Mouse (Mus musculus) heart, postnatal 14 days (tissue): ENCODE data around the gene Simc1. TPM values are rescaled to one million over a fixed set of nuclear protein-coding genes. Genes with fewer than 3 reads are reported as not detected.

Source experiments
- DNase-seq, 2 experiments: peaks; one replicate each; pipeline ENCODE4 v3.0.0; 2021 to 2022
- intact Hi-C: fragments of 180-260 bp; cut with DNase I; formaldehyde crosslinking; loops from one replicate; pipeline ENCODE4 v1.15.1; 2025
- total RNA-seq, 2 experiments: library from RNA; stranded (reverse); gene quantifications; 2 replicates each; pipeline ENCODE4 v1.2.3; 2021

The Simc1 gene
- total RNA-seq, 2 experiments from 2014 or later: 1.8 to 2.8 TPM

GRCm38 (mm10) chr13:54521181-54521580 lies 17.6 kb downstream of the Simc1 start:
- DNase-seq: no peak
- intact Hi-C loops: no loop called here

DNA sequence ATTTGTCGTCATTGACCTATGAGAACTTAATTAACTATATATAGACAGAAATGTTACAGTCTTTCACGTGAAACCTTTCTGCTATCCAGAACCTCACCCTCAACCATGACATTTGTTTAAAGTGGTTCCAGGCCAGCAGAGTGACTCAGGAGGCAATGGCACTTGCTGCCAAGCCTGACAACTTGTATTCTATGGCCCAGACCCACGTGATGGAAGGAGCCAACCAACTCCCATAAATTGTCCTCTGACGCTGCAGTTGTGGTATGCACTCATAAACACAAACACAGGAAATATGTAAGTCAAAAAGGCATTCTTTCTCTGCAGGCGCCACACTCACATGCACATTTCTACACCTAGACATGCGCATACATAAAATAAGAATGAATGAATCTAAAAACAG lies 23.6 kb downstream of the Simc1 start:
- intact Hi-C loops: no loop called here
- no peak for DNase-seq

GRCm38 (mm10) chr13:54532134-54532533 lies 28.6 kb downstream of the Simc1 start:
- DNase-seq: no peak
- intact Hi-C loops: no loop called here

DNA sequence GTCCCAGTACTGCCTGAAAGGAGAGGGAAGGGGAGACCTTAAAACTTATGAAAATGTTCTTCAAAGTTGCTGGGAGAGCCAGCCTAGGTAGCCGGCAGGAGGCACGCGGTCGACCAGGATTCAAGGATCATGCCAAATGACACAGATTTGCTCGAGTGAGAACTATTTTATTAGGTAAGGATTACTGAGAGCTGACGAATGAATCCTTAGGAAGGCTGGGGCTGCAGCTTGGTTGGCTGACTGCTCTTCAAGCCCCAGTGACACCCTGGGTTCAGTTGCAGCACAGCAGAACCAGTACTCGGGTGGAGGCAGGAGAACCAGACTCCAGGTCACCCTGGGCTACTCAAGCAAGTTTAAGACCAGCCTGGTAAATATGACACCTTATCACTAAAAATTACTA lies 44.5 kb downstream of the Simc1 start:
- intact Hi-C loops: no loop called here
- no peak for DNase-seq

DNA sequence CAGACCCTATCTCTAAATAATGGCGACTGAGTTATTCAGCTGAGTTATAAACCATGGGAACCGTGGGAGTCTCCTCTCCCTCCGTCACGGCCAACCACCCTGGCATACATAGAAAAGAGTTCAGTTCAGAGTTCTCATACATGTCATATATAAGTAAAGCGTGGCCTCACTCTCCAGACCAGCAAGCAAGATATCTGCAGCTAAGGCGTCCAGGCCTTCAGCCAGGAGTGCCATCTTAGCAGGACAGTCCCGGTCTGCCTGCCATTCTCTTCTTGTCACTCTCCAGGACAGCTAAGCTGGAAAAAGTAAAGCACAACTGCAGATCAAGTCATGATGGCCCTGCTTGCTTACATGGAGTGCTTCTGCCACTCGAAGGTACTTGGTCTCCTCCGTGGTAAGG lies 52.6 kb downstream of the Simc1 start:
- intact Hi-C loops: no loop called here
- no peak for DNase-seq

DNA sequence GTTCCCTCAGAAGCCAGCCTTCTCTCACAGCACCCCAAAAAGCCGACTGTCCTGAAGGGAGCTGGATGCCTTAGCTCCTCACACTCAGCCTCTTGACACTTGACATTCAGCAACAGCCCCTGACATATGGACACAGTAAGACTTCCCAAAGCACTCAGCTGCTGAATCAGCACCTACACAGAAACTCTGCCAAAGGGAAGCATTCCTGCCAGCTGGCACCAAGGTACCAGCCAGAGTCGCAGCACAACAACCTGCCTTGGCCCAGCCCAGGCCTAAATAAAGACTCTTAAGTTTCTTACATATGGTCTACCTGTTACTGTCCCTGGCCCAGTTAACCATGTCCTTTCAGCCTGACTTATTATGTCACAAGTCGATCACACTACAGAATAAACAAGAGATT lies 53.2 kb downstream of the Simc1 start:
- intact Hi-C loops: no loop called here
- peak; percentile 51 to 69 for DNase-seq

GRCm38 (mm10) chr13:54557652-54558051 lies 54.1 kb downstream of the Simc1 start:
- no peak for DNase-seq
- intact Hi-C loops: no loop called here

GRCm38 (mm10) chr13:54559656-54560055 lies 56.1 kb downstream of the Simc1 start:
- DNase-seq: no peak
- intact Hi-C loops: no loop called here

DNA sequence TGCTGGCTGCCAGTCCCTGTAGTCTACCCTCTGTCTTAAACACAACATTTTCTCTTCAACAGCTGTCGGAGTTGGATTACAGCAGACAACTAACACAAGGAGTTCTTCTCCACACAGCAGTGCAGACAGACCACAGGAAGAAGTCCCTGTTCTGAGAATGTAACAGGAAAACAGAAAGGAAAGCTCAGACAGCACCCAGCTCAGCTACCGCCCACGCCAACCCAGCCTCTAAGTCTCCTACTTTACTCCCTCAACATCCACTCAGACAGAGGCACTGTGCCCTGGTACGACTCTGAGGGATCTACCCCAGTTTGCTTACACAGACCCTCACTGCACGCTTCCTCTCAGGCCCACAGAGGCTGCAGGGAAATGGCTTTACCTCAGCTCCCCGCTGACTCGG lies 57.0 kb downstream of the Simc1 start:
- no peak for DNase-seq
- intact Hi-C loops: no loop called here

DNA sequence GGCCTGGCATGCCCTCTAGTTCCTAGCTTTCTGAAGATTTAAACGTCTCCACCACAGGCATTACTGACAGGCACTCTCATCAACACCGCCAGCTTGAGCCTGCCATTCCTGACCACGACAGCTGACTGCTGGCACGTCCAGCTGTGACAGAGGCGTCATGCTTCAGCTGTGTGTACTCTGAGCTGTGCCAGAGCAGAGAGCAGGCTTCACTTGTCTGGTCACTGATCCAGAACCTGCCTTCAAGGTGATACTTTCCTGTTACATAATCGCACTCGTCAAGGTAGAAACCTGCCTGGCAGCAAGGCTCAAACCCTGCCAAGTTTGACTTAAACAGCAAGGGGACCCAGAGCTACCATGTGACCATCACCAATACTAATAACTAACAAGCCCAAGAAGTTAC lies 59.0 kb downstream of the Simc1 start:
- no peak for DNase-seq
- intact Hi-C loops: no loop called here

- intact Hi-C loops: loop anchor here (2.0 kb wide), 1 partner anchor 46 kb away; the partner anchor contains the start of gene Cltb
Observed at GRCm38 (mm10) chr13:54564232-54565200, 60.9 kb downstream of the Simc1 start.

GRCm38 (mm10) chr13:54565201-54565581 lies 61.6 kb downstream of the Simc1 start, which contains the start of gene 4833439L19Rik:
Gene 4833439L19Rik (minus strand): TSS chr13:54565435.
- intact Hi-C loops: loop anchor here (2.0 kb wide), 1 partner anchor 46 kb away; the partner anchor contains the start of gene Cltb
- peak; percentile 93 to 97 for DNase-seq

More at GRCm38 (mm10) chr13:54564232-54565200, 60.9 kb downstream of the Simc1 start:
- DNase-seq: peak in 1 of 2 experiments; percentile 16

DNA sequence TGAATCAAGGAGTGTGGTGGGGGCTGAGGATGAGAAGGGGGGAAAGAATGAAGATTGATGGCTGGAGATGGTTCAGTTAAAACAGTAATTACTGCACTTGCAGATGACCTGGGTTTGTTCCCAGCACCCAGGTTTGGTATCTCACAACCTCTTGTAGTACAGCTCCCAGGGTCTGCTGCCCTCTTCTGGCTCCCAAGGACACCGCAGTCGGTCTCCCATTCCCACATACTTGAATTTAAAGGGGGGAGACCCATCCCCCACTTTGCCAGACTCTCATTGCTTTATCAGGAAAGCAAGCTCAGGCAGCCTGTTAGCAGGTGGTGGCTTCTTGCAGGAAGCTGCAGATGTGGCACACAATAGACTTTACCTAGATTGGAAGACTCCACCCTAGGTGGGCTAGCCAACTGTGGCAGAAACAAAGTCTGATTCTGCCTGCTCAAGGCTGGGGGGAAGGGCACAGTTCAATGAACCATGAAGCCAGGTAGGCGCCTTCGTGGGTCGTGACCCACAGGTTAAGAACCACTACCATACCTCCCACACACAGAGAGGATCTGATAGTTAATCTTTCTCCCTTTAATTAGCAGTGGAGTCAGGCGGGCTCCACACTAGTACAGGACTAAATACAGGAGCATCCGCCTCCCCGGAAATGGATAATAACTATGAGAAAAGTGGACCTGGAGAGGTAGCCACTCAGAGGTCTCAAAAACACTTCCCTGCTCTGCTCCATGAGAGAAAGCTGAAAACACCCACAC lies 62.2 kb downstream of the Simc1 start:
- intact Hi-C loops: loop anchor here (2.0 kb wide), 1 partner anchor 45 kb away; the partner anchor contains the start of gene Cltb
- peak; percentile 44 to 61 for DNase-seq

DNA sequence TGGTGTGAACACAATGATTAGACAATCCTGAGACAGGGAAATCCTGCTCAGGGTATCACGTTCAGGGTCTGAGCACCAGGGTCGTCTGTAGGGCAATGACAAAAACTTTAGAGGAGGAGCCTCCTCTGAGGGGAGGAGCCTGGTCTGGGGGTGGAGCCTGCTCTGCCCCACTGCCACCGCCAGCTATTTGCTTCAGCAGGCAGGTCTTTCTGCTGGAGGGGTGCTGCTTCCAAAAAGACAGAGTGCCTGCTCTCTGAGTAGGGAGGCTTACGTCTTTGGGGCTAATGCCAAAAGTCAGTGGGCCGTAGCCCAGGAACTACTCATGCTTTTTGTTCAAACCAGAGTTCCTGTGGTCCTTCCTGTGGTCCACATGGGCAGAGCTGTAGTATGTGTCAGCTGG lies 64.8 kb downstream of the Simc1 start:
- DNase-seq: no peak
- intact Hi-C loops: no loop called here

DNA sequence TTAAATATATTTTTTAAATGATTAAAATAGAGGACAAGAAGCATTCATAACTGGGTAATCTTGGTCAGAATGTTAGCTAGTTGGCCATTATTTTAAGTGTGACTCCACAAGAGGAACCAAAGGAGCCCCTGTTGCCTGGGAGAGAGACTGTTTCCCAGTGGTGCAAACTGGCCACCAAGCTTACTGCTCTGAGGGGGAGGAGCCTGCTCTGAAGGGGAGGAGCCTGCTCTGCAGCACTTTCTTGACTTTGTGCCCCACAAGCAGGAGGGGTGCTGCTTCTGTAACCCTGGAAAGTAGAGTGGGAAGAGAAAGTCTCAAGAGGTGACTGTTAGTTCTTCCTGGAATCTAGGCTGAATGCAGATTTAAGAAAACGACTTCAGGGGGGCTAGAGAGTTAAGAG lies 65.7 kb downstream of the Simc1 start:
- intact Hi-C loops: no loop called here
- DNase-seq: no peak

DNA sequence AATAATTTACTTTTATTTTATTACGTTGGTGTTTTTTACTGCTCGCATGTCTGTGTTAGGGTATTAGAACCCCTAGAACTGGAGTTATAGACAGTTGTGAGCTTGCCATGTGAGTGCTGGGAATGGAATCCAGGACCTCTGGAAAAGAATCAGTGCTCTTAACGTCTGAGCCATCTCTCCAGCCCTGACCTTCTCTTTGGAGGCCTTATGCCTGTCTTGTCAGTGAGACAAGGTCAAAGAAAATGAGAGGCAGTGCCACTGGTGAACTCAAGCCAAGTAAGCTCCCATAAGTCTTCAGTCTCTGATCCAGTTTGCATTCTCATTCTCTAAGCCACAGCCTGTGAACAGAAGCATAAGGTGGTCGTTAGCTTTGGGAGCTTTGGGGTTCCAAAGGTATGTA lies 67.2 kb downstream of the Simc1 start:
- DNase-seq: no peak
- intact Hi-C loops: no loop called here

DNA sequence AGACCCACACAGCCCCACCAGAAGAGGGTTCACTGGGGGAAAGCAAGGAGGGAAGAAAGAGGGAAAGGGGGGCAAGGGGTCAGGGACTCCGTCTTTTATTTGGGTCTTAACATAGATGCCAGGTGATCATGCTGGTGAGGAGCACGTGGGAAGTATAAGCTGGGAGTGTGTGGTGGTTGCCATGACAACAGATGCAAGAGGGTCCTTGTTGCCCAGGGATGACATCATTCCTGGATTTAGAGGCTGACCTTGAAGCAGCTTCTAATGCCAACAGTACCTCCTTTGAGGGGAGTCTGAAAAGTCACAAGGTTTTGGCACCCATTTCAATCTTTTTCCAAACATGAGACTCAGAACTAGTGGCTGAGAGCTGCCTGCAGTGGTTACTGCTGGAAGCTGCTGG lies 68.1 kb downstream of the Simc1 start:
- intact Hi-C loops: no loop called here

DNA sequence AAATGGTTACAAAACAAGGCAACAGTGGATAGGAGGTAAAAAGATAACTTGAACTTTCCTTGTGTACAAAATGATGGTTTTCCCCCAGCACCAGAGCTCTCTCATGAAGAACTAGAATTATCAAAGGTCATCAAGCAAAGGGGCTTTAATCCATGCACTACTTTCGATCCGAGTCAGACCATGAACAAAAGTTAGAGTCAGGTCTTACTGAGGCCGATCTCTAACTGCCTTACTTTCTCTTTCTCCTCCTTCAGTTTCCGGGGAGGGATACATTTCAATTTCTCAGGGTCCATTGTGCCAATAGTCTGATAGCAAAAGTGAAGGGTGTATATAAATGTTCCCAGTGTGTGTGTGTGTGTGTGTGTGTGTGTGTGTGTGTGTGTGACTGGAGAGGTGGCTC lies 69.0 kb downstream of the Simc1 start:
- DNase-seq: no peak
- intact Hi-C loops: no loop called here

More for the DNA sequence above, 68.1 kb downstream of the Simc1 start:
- no peak for DNase-seq

- intact Hi-C loops: no loop called here
- peak; percentile 80 for DNase-seq
Observed at GRCm38 (mm10) chr13:54574854-54575481, 71.4 kb downstream of the Simc1 start, which contains the start of gene Arl10. Gene Arl10 (plus strand): TSS chr13:54575015.

DNA sequence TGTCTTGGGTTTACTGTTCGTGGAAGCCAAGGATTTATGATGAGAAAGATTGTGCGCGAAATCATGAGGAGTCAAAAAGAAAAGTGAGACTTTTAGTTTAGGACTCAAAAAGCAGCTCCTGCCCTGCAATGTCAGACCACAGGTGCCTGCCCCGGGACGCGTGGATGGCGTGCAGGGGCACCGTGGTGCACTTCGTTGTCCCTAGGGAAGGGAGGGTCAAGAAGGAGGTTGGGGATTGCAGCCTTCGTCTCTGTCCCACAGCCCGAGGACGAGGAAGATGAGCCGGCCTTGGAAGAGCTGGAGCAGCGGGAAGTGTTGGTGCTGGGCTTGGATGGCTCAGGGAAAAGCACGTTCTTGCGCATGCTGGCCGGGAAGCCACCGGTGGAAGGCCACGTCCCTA lies 71.9 kb downstream of the Simc1 start:
- no peak for DNase-seq
- intact Hi-C loops: no loop called here
